Mouse (Mus musculus): ENCODE results near the gene Endov.

The Endov gene

GRCm38 (mm10) chr11:119519387-119519786, 28.2 kb downstream of the Endov start:
- DNase-seq = no peak

GRCm38 (mm10) chr11:119520005-119520712, 29.0 kb downstream of the Endov start:
- no peak for DNase-seq

- peak; percentile 50 for DNase-seq
Observed at GRCm38 (mm10) chr11:119520713-119521063, 29.5 kb downstream of the Endov start.

- peak; percentile 90 for DNase-seq
Observed at GRCm38 (mm10) chr11:119521920-119522710, 31.0 kb downstream of the Endov start.

GRCm38 (mm10) chr11:119522779-119523178, 31.6 kb downstream of the Endov start:
- DNase-seq = peak; percentile 99

- peak; percentile 55 for DNase-seq
Observed at GRCm38 (mm10) chr11:119523392-119523791, 32.2 kb downstream of the Endov start.

- peak; percentile 81 for DNase-seq
Observed at GRCm38 (mm10) chr11:119524545-119524949, 33.4 kb downstream of the Endov start.

GRCm38 (mm10) chr11:119526068-119526966, 35.2 kb downstream of the Endov start:
- no peak for DNase-seq

GRCm38 (mm10) chr11:119528930-119529329, 37.8 kb downstream of the Endov start:
- DNase-seq = no peak

GRCm38 (mm10) chr11:119532460-119532859, 41.3 kb downstream of the Endov start:
- DNase-seq = peak; percentile 92

GRCm38 (mm10) chr11:119533745-119534144, 42.6 kb downstream of the Endov start:
- DNase-seq = no peak

GRCm38 (mm10) chr11:119539944-119540343, 48.8 kb downstream of the Endov start:
- DNase-seq = peak; percentile 80

GRCm38 (mm10) chr11:119540560-119540959, 49.4 kb downstream of the Endov start:
- DNase-seq = no peak

- DNase-seq = no peak
Observed at GRCm38 (mm10) chr11:119541082-119541481, 49.9 kb downstream of the Endov start.

GRCm38 (mm10) chr11:119542371-119542770, 51.2 kb downstream of the Endov start:
- DNase-seq = peak; percentile 75

GRCm38 (mm10) chr11:119542886-119543285, 51.7 kb downstream of the Endov start:
- DNase-seq = peak; percentile 82

GRCm38 (mm10) chr11:119543816-119544517, 52.8 kb downstream of the Endov start:
- peak; percentile 58 for DNase-seq

GRCm38 (mm10) chr11:119544518-119545105, 53.5 kb downstream of the Endov start:
- DNase-seq = peak; percentile 87

GRCm38 (mm10) chr11:119545281-119545680, 54.1 kb downstream of the Endov start:
- no peak for DNase-seq

- DNase-seq = peak; percentile 79
Observed at GRCm38 (mm10) chr11:119545741-119546495, 54.8 kb downstream of the Endov start.

GRCm38 (mm10) chr11:119546496-119547182, 55.5 kb downstream of the Endov start:
- DNase-seq = peak; percentile 77
